Mouse (Mus musculus) forebrain, embryonic 10.5 days (tissue): ENCODE results near the gene Alpk3. TPM values are rescaled to one million over a fixed set of nuclear protein-coding genes. Genes with fewer than 3 reads are reported as not detected.
A peak's percentile ranks its signal among the peaks of the same experiment; 100 is the strongest.

Experiments
- DNase-seq: peaks from one replicate; pipeline ENCODE4 v3.0.0-alpha.2; 2017; ENCODE audit warnings: low spot score; ENCODE audit errors: extremely low spot score
- H3K27ac ChIP-seq: fragments of 300-500 bp; sonication (generic); 2 replicates; pipeline ENCODE4 v1.5.1; 2016; ENCODE audit warnings: mild to moderate bottlenecking
- H3K27me3 ChIP-seq: fragments of 300-500 bp; sonication (generic); 2 replicates; pipeline ENCODE4 v1.6.1; 2016; ENCODE audit warnings: mild to moderate bottlenecking; ENCODE audit not compliant: poor library complexity, severe bottlenecking
- H3K36me3 ChIP-seq: fragments of 300-500 bp; sonication (generic); replicated peaks from 2 replicates; pipeline ENCODE4 v1.6.1; 2016; ENCODE audit warnings: mild to moderate bottlenecking, moderate library complexity
- H3K4me1 ChIP-seq: fragments of 300-500 bp; sonication (generic); 2 replicates; pipeline ENCODE4 v1.6.1; 2016
- H3K4me3 ChIP-seq: fragments of 300-500 bp; sonication (generic); 2 replicates; pipeline ENCODE4 v1.5.1; 2016; ENCODE audit warnings: mild to moderate bottlenecking, moderate library complexity
- H3K9me3 ChIP-seq: fragments of 300-500 bp; sonication (generic); 2 replicates; pipeline ENCODE4 v1.6.1; 2016; ENCODE audit warnings: mild to moderate bottlenecking, moderate library complexity
- WGBS: fragments of 180-500 bp; shearing (Covaris S2); methylation state at CpG from one replicate; pipeline ENCODE4 v1.1.7; 2016; 5-methylcytosine and 5-hydroxymethylcytosine counted together
- polyA plus RNA-seq: library from polyadenylated mRNA; unstranded; fragments of >200 nt; fragmentation: Nextera tagmentation; extraction: Ambion mirVana; gene quantifications from 2 replicates; pipeline ENCODE4 v1.2.1, GENCODE M21; 2016

Gene Alpk3
- polyA plus RNA-seq, 1 experiment from 2014 or later, result 0.11 TPM

GRCm38 (mm10) chr7:81114555-81114954 lies 57.2 kb downstream of the Alpk3 start, which contains the start of gene Slc28a1:
Gene Slc28a1, plus strand, starts transcription at chr7:81114799.
- H3K27me3 ChIP-seq, result no peaks in the 10 kb centered on the region; the same call in 1 of the 2 replicates
- no peak within 1 kb of the TSS for H3K4me3 ChIP-seq
- 81% methylated on average over 6 of the region's 6 CpGs for WGBS
- no peak within 1 kb of the TSS for H3K27ac ChIP-seq
- no peaks in the 10 kb centered on the region for H3K9me3 ChIP-seq
- 0 out of 2 replicates have a peak, but pooled peaks cover 6% of the 10 kb centered on the region for H3K4me1 ChIP-seq
- DNase-seq, result no peak
- no peaks in the 10 kb centered on the region for H3K36me3 ChIP-seq

GRCm38 (mm10) chr7:81121099-81121498 lies 63.7 kb downstream of the Alpk3 start:
- DNase-seq, result no peak
- Histone ChIP-seq H3K36me3 (no peaks in the 10 kb centered on the region), H3K4me3 (no peak overlapping the region), H3K27me3 (no peaks in the 10 kb centered on the region), H3K4me1 (peaks cover 31% of the 10 kb centered on the region), H3K9me3 (no peaks in the 10 kb centered on the region), H3K27ac (no peak overlapping the region)
- WGBS, result 72% methylated on average over 3 of the region's 3 CpGs

- DNase-seq, result no peak
- H3K9me3 ChIP-seq, result peaks cover 4% of the 10 kb centered on the region; the same call in 1 of the 2 replicates
- peaks cover 34% of the 10 kb centered on the region for H3K4me1 ChIP-seq
- no peak overlapping the region for H3K27ac ChIP-seq
- no peaks in the 10 kb centered on the region for H3K27me3 ChIP-seq
- no peaks in the 10 kb centered on the region for H3K36me3 ChIP-seq
- 84% methylated on average over 2 of the region's 2 CpGs for WGBS
- H3K4me3 ChIP-seq, result no peak overlapping the region
Measured at GRCm38 (mm10) chr7:81122808-81123207, 65.4 kb downstream of the Alpk3 start.

- no peak overlapping the region for H3K4me3 ChIP-seq
- no peak overlapping the region for H3K27ac ChIP-seq
- peaks cover 9% of the 10 kb centered on the region; the same call in 1 of the 2 replicates for H3K9me3 ChIP-seq
- DNase-seq, result no peak
- H3K4me1 ChIP-seq, result peaks cover 34% of the 10 kb centered on the region
- H3K27me3 ChIP-seq, result no peaks in the 10 kb centered on the region
- no peaks in the 10 kb centered on the region for H3K36me3 ChIP-seq
- WGBS, result 87% methylated on average over 5 of the region's 5 CpGs
Measured at GRCm38 (mm10) chr7:81123553-81123952, 66.2 kb downstream of the Alpk3 start.

GRCm38 (mm10) chr7:81124773-81125172 lies 67.4 kb downstream of the Alpk3 start:
- peak overlapping the region; percentile 63 for H3K27ac ChIP-seq
- peaks cover 34% of the 10 kb centered on the region for H3K4me1 ChIP-seq
- no peak overlapping the region for H3K4me3 ChIP-seq
- no peaks in the 10 kb centered on the region for H3K36me3 ChIP-seq
- H3K27me3 ChIP-seq, result no peaks in the 10 kb centered on the region
- WGBS, result 83% methylated on average over 8 of the region's 8 CpGs
- no peak for DNase-seq
- H3K9me3 ChIP-seq, result peaks cover 9% of the 10 kb centered on the region; the same call in 1 of the 2 replicates

GRCm38 (mm10) chr7:81125215-81126175 lies 68.1 kb downstream of the Alpk3 start:
- Histone ChIP-seq H3K4me3 (no peak overlapping the region), H3K36me3 (no peaks in the 10 kb centered on the region), H3K9me3 (peaks cover 9% of the 10 kb centered on the region; the same call in 1 of the 2 replicates), H3K4me1 (peaks cover 34% of the 10 kb centered on the region), H3K27me3 (no peaks in the 10 kb centered on the region), H3K27ac (peak overlapping the region; percentile 63)
- WGBS, result 81% methylated on average over 10 of the region's 10 CpGs
- no peak for DNase-seq

GRCm38 (mm10) chr7:81131864-81132263 lies 74.5 kb downstream of the Alpk3 start:
- Histone ChIP-seq H3K9me3 (peaks cover 9% of the 10 kb centered on the region; the same call in 1 of the 2 replicates), H3K4me3 (no peak overlapping the region), H3K27me3 (no peaks in the 10 kb centered on the region), H3K27ac (peak overlapping the region; percentile 69; the same call in 1 of the 2 replicates), H3K4me1 (peaks cover 38% of the 10 kb centered on the region), H3K36me3 (no peaks in the 10 kb centered on the region)
- DNase-seq, result no peak
- WGBS, result 71% methylated on average over 7 of the region's 7 CpGs

- WGBS, result 15% methylated on average over 2 of the region's 2 CpGs
- DNase-seq, result no peak
- no peaks in the 10 kb centered on the region for H3K36me3 ChIP-seq
- no peak overlapping the region for H3K4me3 ChIP-seq
- peaks cover 4% of the 10 kb centered on the region; the same call in 1 of the 2 replicates for H3K9me3 ChIP-seq
- peak overlapping the region; percentile 69 for H3K27ac ChIP-seq
- peaks cover 38% of the 10 kb centered on the region for H3K4me1 ChIP-seq
- no peaks in the 10 kb centered on the region for H3K27me3 ChIP-seq
Measured at GRCm38 (mm10) chr7:81132851-81133279, 75.5 kb downstream of the Alpk3 start.

- H3K27me3 ChIP-seq, result no peaks in the 10 kb centered on the region
- 0 out of 2 replicates have a peak, but pooled peaks cover under 1% of the 10 kb centered on the region for H3K9me3 ChIP-seq
- peaks cover 38% of the 10 kb centered on the region for H3K4me1 ChIP-seq
- no peak for DNase-seq
- H3K27ac ChIP-seq, result peak overlapping the region; percentile 69
- no peak overlapping the region for H3K4me3 ChIP-seq
- H3K36me3 ChIP-seq, result no peaks in the 10 kb centered on the region
- WGBS, result 70% methylated on average over 6 of the region's 6 CpGs
Measured at GRCm38 (mm10) chr7:81133416-81133815, 76.0 kb downstream of the Alpk3 start.

GRCm38 (mm10) chr7:81133941-81134340 lies 76.5 kb downstream of the Alpk3 start:
- Histone ChIP-seq H3K4me1 (peaks cover 38% of the 10 kb centered on the region), H3K27ac (peak overlapping the region; percentile 69; the same call in 1 of the 2 replicates)

GRCm38 (mm10) chr7:81134614-81135067 lies 77.2 kb downstream of the Alpk3 start:
- peaks cover 38% of the 10 kb centered on the region for H3K4me1 ChIP-seq
- H3K36me3 ChIP-seq, result no peaks in the 10 kb centered on the region
- DNase-seq, result peak; percentile 39
- H3K9me3 ChIP-seq, result no peaks in the 10 kb centered on the region
- H3K27me3 ChIP-seq, result no peaks in the 10 kb centered on the region
- H3K4me3 ChIP-seq, result no peak overlapping the region
- WGBS, result 54% methylated on average over 9 of the region's 9 CpGs
- H3K27ac ChIP-seq, result peak overlapping the region; percentile 20

More at GRCm38 (mm10) chr7:81133941-81134340, 76.5 kb downstream of the Alpk3 start:
- no peaks in the 10 kb centered on the region for H3K9me3 ChIP-seq
- no peaks in the 10 kb centered on the region for H3K36me3 ChIP-seq
- no peak overlapping the region for H3K4me3 ChIP-seq
- WGBS, result 85% methylated on average over 2 of the region's 2 CpGs
- H3K27me3 ChIP-seq, result no peaks in the 10 kb centered on the region
- DNase-seq, result no peak

- no peak overlapping the region for H3K27ac ChIP-seq
- no peak for DNase-seq
- no peaks in the 10 kb centered on the region for H3K27me3 ChIP-seq
- no peaks in the 10 kb centered on the region for H3K36me3 ChIP-seq
- no peak overlapping the region for H3K4me3 ChIP-seq
- H3K4me1 ChIP-seq, result peaks cover 28% of the 10 kb centered on the region
- H3K9me3 ChIP-seq, result no peaks in the 10 kb centered on the region
- WGBS, result 88% methylated on average over 5 of the region's 5 CpGs
Measured at GRCm38 (mm10) chr7:81137292-81137691, 79.9 kb downstream of the Alpk3 start.

GRCm38 (mm10) chr7:81139100-81139499 lies 81.7 kb downstream of the Alpk3 start:
- Histone ChIP-seq H3K36me3 (no peaks in the 10 kb centered on the region), H3K27ac (no peak overlapping the region), H3K9me3 (no peaks in the 10 kb centered on the region), H3K27me3 (no peaks in the 10 kb centered on the region), H3K4me1 (peaks cover 15% of the 10 kb centered on the region), H3K4me3 (no peak overlapping the region)
- DNase-seq, result no peak
- WGBS, result 93% methylated on average over 7 of the region's 7 CpGs
